Mouse (Mus musculus) intestine, postnatal 0 days (tissue): ENCODE measurements at regions not wholly inside any gene's neighbourhood (a gene's known extent, or its start where the extent isn't known, plus 50 kb on each side); places are given as distances from the start of the nearest gene placed in this dataset.

Experiments used
- ATAC-seq: fragments of 200-750 bp; cut with Nextera tagmentation; 2 replicates; pipeline ENCODE4 v1.8.0; 2017; ENCODE audit warnings: mild to moderate bottlenecking, moderate TSS enrichment, moderate library complexity
- H3K27ac ChIP-seq: fragments of 300-500 bp; sonication (generic); 2 replicates; pipeline ENCODE4 v1.5.1; 2014; ENCODE audit warnings: mild to moderate bottlenecking, low read depth, low read length, moderate library complexity
- H3K27me3 ChIP-seq: fragments of 300-500 bp; sonication (generic); replicated peaks from 2 replicates; pipeline ENCODE4 v1.6.1; 2014; ENCODE audit warnings: low read length, mixed read lengths; ENCODE audit not compliant: control insufficient read depth, insufficient read depth
- H3K36me3 ChIP-seq: fragments of 300-500 bp; sonication (generic); 2 replicates; pipeline ENCODE4 v1.6.1; 2014; ENCODE audit warnings: mild to moderate bottlenecking, moderate library complexity; ENCODE audit not compliant: control insufficient read depth, insufficient read depth
- H3K4me1 ChIP-seq: fragments of 300-500 bp; sonication (generic); replicated peaks from 2 replicates; pipeline ENCODE4 v1.6.1; 2014; ENCODE audit warnings: antibody characterized with exemption, low read length, mixed read lengths; ENCODE audit not compliant: control insufficient read depth, insufficient read depth
- H3K4me2 ChIP-seq: fragments of 300-500 bp; sonication (generic); replicated peaks from 2 replicates; pipeline ENCODE4 v1.6.1; 2014; ENCODE audit warnings: low read depth, mild to moderate bottlenecking, moderate library complexity
- H3K4me3 ChIP-seq: fragments of 300-500 bp; sonication (generic); 2 replicates; pipeline ENCODE4 v1.5.1; 2014; ENCODE audit warnings: low read depth, low read length
- H3K9ac ChIP-seq: fragments of 300-500 bp; sonication (generic); 2 replicates; pipeline ENCODE4 v1.6.1; 2014; ENCODE audit warnings: mild to moderate bottlenecking, low read depth, low read length
- H3K9me3 ChIP-seq: fragments of 300-500 bp; sonication (generic); 2 replicates; pipeline ENCODE4 v1.6.1; 2016; ENCODE audit warnings: mixed run types; ENCODE audit not compliant: control insufficient read depth
- CTCF ChIP-seq: sonication (generic); IDR thresholded peaks from 2 replicates; pipeline ENCODE4 v1.5.1; 2016; ENCODE audit warnings: low read depth, mild to moderate bottlenecking, control low read depth, antibody characterized with exemption, moderate library complexity
- whole genome bisulfite sequencing: fragments of 180-500 bp; shearing (Covaris S2); extraction: QIAGEN DNeasy Blood & Tissue Kit; methylation state at CpG from one replicate; pipeline ENCODE4 v1.1.7; 2014; 5-methylcytosine and 5-hydroxymethylcytosine counted together

- no peak for ATAC-seq
- no peaks in the 10 kb centered on the region for H3K9me3 ChIP-seq
- WGBS = 37% methylated on average over 5 of the region's 5 CpGs
- no peak overlapping the region for H3K9ac ChIP-seq
- no peaks in the 10 kb centered on the region for H3K36me3 ChIP-seq
- no peak overlapping the region for H3K4me3 ChIP-seq
- no peak for TF ChIP-seq CTCF
- no peak overlapping the region for H3K27ac ChIP-seq
- H3K4me2 ChIP-seq = no peak overlapping the region
- no peaks in the 10 kb centered on the region for H3K27me3 ChIP-seq
- H3K4me1 ChIP-seq = no peaks in the 10 kb centered on the region
Measured at GRCm38 (mm10) chr10:110534387-110534786, 78.4 kb upstream of the Nav3 start.

GRCm38 (mm10) chr10:110542712-110543111, 86.7 kb upstream of the Nav3 start:
- Histone ChIP-seq H3K4me3 (no peak overlapping the region), H3K9me3 (no peaks in the 10 kb centered on the region), H3K4me1 (no peaks in the 10 kb centered on the region), H3K27me3 (no peaks in the 10 kb centered on the region), H3K36me3 (no peaks in the 10 kb centered on the region), H3K4me2 (no peak overlapping the region), H3K9ac (no peak overlapping the region), H3K27ac (no peak overlapping the region)
- ATAC-seq = no peak
- TF ChIP-seq CTCF = no peak
- WGBS = 74% methylated on average over 6 of the region's 6 CpGs

GRCm38 (mm10) chr10:110548391-110548790, 92.4 kb upstream of the Nav3 start:
- Histone ChIP-seq H3K27ac (no peak overlapping the region), H3K4me2 (no peak overlapping the region), H3K9ac (no peak overlapping the region), H3K4me3 (no peak overlapping the region), H3K27me3 (no peaks in the 10 kb centered on the region), H3K4me1 (no peaks in the 10 kb centered on the region), H3K36me3 (no peaks in the 10 kb centered on the region), H3K9me3 (no peaks in the 10 kb centered on the region)
- no peak for ATAC-seq
- no peak for TF ChIP-seq CTCF
- 83% methylated on average over 2 of the region's 2 CpGs for WGBS

- Histone ChIP-seq H3K36me3 (no peaks in the 10 kb centered on the region), H3K27ac (no peak overlapping the region), H3K9me3 (no peaks in the 10 kb centered on the region), H3K4me3 (no peak overlapping the region), H3K27me3 (no peaks in the 10 kb centered on the region), H3K9ac (no peak overlapping the region), H3K4me1 (no peaks in the 10 kb centered on the region), H3K4me2 (no peak overlapping the region)
- 35% methylated on average over 6 of the region's 6 CpGs for WGBS
- ATAC-seq = no peak
- TF ChIP-seq CTCF = no peak
Measured at GRCm38 (mm10) chr10:110553954-110554353, 98.0 kb upstream of the Nav3 start.

- H3K4me2 ChIP-seq = no peak overlapping the region
- no peaks in the 10 kb centered on the region for H3K27me3 ChIP-seq
- H3K4me3 ChIP-seq = no peak overlapping the region
- H3K36me3 ChIP-seq = no peaks in the 10 kb centered on the region
- no peak overlapping the region for H3K27ac ChIP-seq
- H3K4me1 ChIP-seq = no peaks in the 10 kb centered on the region
- ATAC-seq = no peak
- WGBS = 94% methylated on average over 1 of the region's 1 CpGs
- H3K9ac ChIP-seq = no peak overlapping the region
- H3K9me3 ChIP-seq = no peaks in the 10 kb centered on the region
- TF ChIP-seq CTCF = no peak
Measured at GRCm38 (mm10) chr10:110556326-110556883, 100.4 kb upstream of the Nav3 start.

- Histone ChIP-seq H3K4me3 (no peak overlapping the region), H3K9me3 (no peaks in the 10 kb centered on the region), H3K27ac (no peak overlapping the region), H3K9ac (no peak overlapping the region), H3K4me2 (no peak overlapping the region), H3K4me1 (no peaks in the 10 kb centered on the region), H3K27me3 (no peaks in the 10 kb centered on the region), H3K36me3 (no peaks in the 10 kb centered on the region)
- no peak for ATAC-seq
- WGBS = 87% methylated on average over 5 of the region's 5 CpGs
- no peak for TF ChIP-seq CTCF
Measured at GRCm38 (mm10) chr10:110563057-110563456, 107.1 kb upstream of the Nav3 start.

- Histone ChIP-seq H3K9me3 (no peaks in the 10 kb centered on the region), H3K4me2 (no peak overlapping the region), H3K4me1 (no peaks in the 10 kb centered on the region), H3K27ac (no peak overlapping the region), H3K36me3 (no peaks in the 10 kb centered on the region), H3K9ac (no peak overlapping the region), H3K27me3 (no peaks in the 10 kb centered on the region), H3K4me3 (no peak overlapping the region)
- TF ChIP-seq CTCF = no peak
- no peak for ATAC-seq
- WGBS = 80% methylated on average over 1 of the region's 1 CpGs
Measured at GRCm38 (mm10) chr10:110563571-110563970, 107.6 kb upstream of the Nav3 start.
